In the genomic region with DNA sequence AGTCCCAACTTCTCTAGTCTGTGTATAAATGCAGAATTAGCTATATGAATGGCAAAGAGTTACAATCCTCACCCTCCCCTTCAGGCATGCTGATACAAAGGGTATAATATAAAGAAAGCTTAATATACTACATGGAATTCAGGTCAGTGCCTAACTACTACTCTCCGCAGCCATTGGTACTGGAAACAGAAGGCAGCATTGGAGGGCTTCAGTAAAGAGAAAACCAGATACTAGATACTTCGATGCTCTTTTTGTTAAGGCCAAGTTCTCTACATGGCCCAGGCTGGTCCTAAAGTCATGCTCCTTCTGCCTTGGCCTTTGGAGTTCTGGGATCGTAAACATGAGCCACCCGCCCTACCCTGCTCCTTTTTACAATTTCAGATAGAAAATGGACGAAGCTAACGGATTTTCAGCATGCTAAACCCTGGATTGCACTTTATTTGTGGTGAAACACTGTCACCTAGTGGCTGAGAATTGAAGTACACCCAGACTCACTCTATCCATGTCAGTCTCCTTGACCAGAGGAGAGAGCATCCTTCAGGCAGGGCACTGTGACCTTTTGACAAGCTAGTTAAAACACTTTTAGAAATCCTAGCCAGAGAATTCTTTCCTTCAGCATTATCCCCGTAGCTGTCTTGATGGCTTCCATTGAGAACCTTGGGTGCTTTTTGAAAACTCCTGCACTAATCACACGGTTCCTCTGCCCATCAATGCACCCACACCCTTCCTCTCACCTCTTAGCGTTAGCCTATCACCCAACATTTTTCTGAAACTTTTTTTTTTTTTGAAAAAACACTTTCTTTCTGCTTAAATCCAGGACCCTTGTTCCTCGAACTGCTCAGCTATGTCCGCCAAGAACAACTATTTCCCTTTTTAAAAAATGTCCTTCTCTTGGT, we compare ENCODE assay signal across 8 mouse cellular contexts. TPM values are rescaled to one million over a fixed set of nuclear protein-coding genes. Genes with fewer than 3 reads are reported as not detected.
A peak's percentile ranks its signal among the peaks of the same experiment; 100 is the strongest.
DNase-seq lines count a peak whose midpoint lies in the region; ATAC-seq lines count a peak whose summit lies in the region.

No protein-coding gene starts in this region.

- 0 out of 2 replicates have a peak overlapping the region, but pooled peaks have one; percentile 2 for H3K4me2 ChIP-seq in embryonic facial prominence, embryonic 12.5 days (replicated peaks)
- H3K4me2 ChIP-seq in limb, embryonic 12.5 days = peak overlapping the region; percentile 36; the same call in 1 of the 2 replicates
- peak overlapping the region; percentile 49 for H3K4me2 ChIP-seq in midbrain, embryonic 16.5 days (ENCODE audit: low read length)

- H3K4me3 ChIP-seq in embryonic facial prominence, embryonic 12.5 days = no peak overlapping the region
- H3K4me3 ChIP-seq in limb, embryonic 12.5 days (replicated peaks) = no peak overlapping the region
- H3K4me3 ChIP-seq in midbrain, embryonic 16.5 days (ENCODE audit: low read depth, low read length) = no peak overlapping the region

- no peaks in the 10 kb centered on the region for H3K4me1 ChIP-seq in embryonic facial prominence, embryonic 12.5 days
- H3K4me1 ChIP-seq in limb, embryonic 12.5 days (replicated peaks) = no peaks in the 10 kb centered on the region
- H3K4me1 ChIP-seq in midbrain, embryonic 16.5 days (ENCODE audit: control insufficient read depth, insufficient read depth, low read length) = peaks cover 3% of the 10 kb centered on the region; the same call in 1 of the 2 replicates

- ATAC-seq in embryonic facial prominence, embryonic 12.5 days (ENCODE audit: insufficient number of reproducible peaks, insufficient read depth, low FRiP score, low TSS enrichment) = peak; percentile 53
- peak; percentile 62 for ATAC-seq in limb, embryonic 12.5 days (ENCODE audit: insufficient number of reproducible peaks, insufficient read depth, low FRiP score, low TSS enrichment, low read depth)
- peak; percentile 90 for ATAC-seq in midbrain, embryonic 16.5 days

- no peaks in the 10 kb centered on the region for H3K36me3 ChIP-seq in embryonic facial prominence, embryonic 12.5 days
- H3K36me3 ChIP-seq in limb, embryonic 12.5 days = no peaks in the 10 kb centered on the region
- H3K36me3 ChIP-seq in midbrain, embryonic 16.5 days (ENCODE audit: control insufficient read depth, insufficient read depth, low read length) = no peaks in the 10 kb centered on the region

- 50% methylated on average over 11 of the region's 11 CpGs for whole genome bisulfite sequencing in embryonic facial prominence, embryonic 12.5 days
- 47% methylated on average over 11 of the region's 11 CpGs for WGBS in limb, embryonic 12.5 days
- 47% methylated on average over 11 of the region's 11 CpGs for WGBS in midbrain, embryonic 16.5 days

- peak; percentile 77 to 81 for DNase-seq in B cell, adult 2 months
- DNase-seq in adrenal gland, postnatal 36 days = peak; percentile 60 to 73
- DNase-seq in heart, adult 9 months (ENCODE audit: low spot score in 2 of 2) = peak; percentile 65 to 79
- peak; percentile 81 for DNase-seq in kidney, adult 9 months
- DNase-seq in spleen, postnatal 36 days (ENCODE audit: low spot score in 2 of 2) = peak; percentile 31 to 44

- H3K27ac ChIP-seq in embryonic facial prominence, embryonic 12.5 days = no peak overlapping the region
- H3K27ac ChIP-seq in limb, embryonic 12.5 days = no peak overlapping the region
- H3K27ac ChIP-seq in midbrain, embryonic 16.5 days (ENCODE audit: low read length) = no peak overlapping the region

- H3K9ac ChIP-seq in embryonic facial prominence, embryonic 12.5 days = no peak overlapping the region
- H3K9ac ChIP-seq in limb, embryonic 12.5 days (replicated peaks) = no peak overlapping the region
- 0 out of 2 replicates have a peak overlapping the region, but pooled peaks have one; percentile 27 for H3K9ac ChIP-seq in midbrain, embryonic 16.5 days (ENCODE audit: low read depth, low read length)

- no peaks in the 10 kb centered on the region for H3K9me3 ChIP-seq in embryonic facial prominence, embryonic 12.5 days
- no peaks in the 10 kb centered on the region for H3K9me3 ChIP-seq in limb, embryonic 12.5 days
- H3K9me3 ChIP-seq in midbrain, embryonic 16.5 days (replicated peaks; ENCODE audit: control insufficient read depth, low read length, poor library complexity, severe bottlenecking) = no peaks in the 10 kb centered on the region

- H3K27me3 ChIP-seq in embryonic facial prominence, embryonic 12.5 days = no peaks in the 10 kb centered on the region
- peaks cover 7% of the 10 kb centered on the region; the same call in 1 of the 2 replicates for H3K27me3 ChIP-seq in limb, embryonic 12.5 days
- H3K27me3 ChIP-seq in midbrain, embryonic 16.5 days (ENCODE audit: control insufficient read depth, insufficient read depth, low read depth, low read length) = no peaks in the 10 kb centered on the region

RNA-seq across cellular contexts. Expression of gene Dram1, which starts 51.5 kb away (rescaled TPM):
- total RNA-seq in adrenal gland, postnatal 36 days (2021) = 10 to 100 TPM; 10.6 to 19.6 TPM
- 0.64 and 0.88 TPM in 2 replicates for polyA plus RNA-seq in embryonic facial prominence, embryonic 12.5 days (2016; fragmentation: Nextera tagmentation; extraction: Ambion mirVana)
- 0.49 and 0.55 TPM in 2 replicates for polyA plus RNA-seq in limb, embryonic 12.5 days (2016; fragmentation: Nextera tagmentation; extraction: Ambion mirVana)
- polyA plus RNA-seq in midbrain, embryonic 16.5 days (2015; fragmentation: Nextera tagmentation; extraction: Ambion mirVana) = 0.57 and 0.80 TPM in 2 replicates

RNA-seq across cellular contexts. Expression of gene Gnptab, which starts 51.5 kb away (rescaled TPM):
- total RNA-seq in adrenal gland, postnatal 36 days (2021) = 10 to 100 TPM; 25.2 to 28.7 TPM
- 13.1 TPM in 2 replicates for polyA plus RNA-seq in embryonic facial prominence, embryonic 12.5 days (2016; fragmentation: Nextera tagmentation; extraction: Ambion mirVana)
- 8.0 and 10.7 TPM in 2 replicates for polyA plus RNA-seq in limb, embryonic 12.5 days (2016; fragmentation: Nextera tagmentation; extraction: Ambion mirVana)
- polyA plus RNA-seq in midbrain, embryonic 16.5 days (2015; fragmentation: Nextera tagmentation; extraction: Ambion mirVana) = 23.2 and 25.9 TPM in 2 replicates
